Mouse (Mus musculus) liver, embryonic 16.5 days (tissue): ENCODE data around the gene Usp50. TPM values are rescaled to one million over a fixed set of nuclear protein-coding genes. Genes with fewer than 3 reads are reported as not detected.

Experiments used
- ATAC-seq: fragments of 200-750 bp; cut with Nextera tagmentation; 2 replicates; pipeline ENCODE4 v1.8.0; 2017; ENCODE audit warnings: low read depth, mild to moderate bottlenecking, moderate number of reproducible peaks, moderate library complexity
- H3K27ac ChIP-seq: fragments of 300-500 bp; sonication (generic); 2 replicates; pipeline ENCODE4 v1.5.1; 2014; ENCODE audit warnings: mild to moderate bottlenecking, low read length
- H3K27me3 ChIP-seq: fragments of 300-500 bp; sonication (generic); 2 replicates; pipeline ENCODE4 v1.6.1; 2014; ENCODE audit warnings: low read depth, low read length, mixed read lengths; ENCODE audit not compliant: control insufficient read depth, insufficient read depth
- H3K36me3 ChIP-seq: fragments of 300-500 bp; sonication (generic); 2 replicates; pipeline ENCODE4 v1.6.1; 2014; ENCODE audit warnings: mild to moderate bottlenecking; ENCODE audit not compliant: control insufficient read depth, insufficient read depth
- H3K4me1 ChIP-seq: fragments of 300-500 bp; sonication (generic); 2 replicates; pipeline ENCODE4 v1.6.1; 2014; ENCODE audit warnings: low read depth, low read length, mixed read lengths; ENCODE audit not compliant: control insufficient read depth
- H3K4me2 ChIP-seq: fragments of 300-500 bp; sonication (generic); 2 replicates; pipeline ENCODE4 v1.6.1; 2014; ENCODE audit warnings: low read depth, low read length, mixed read lengths
- H3K4me3 ChIP-seq: fragments of 300-500 bp; sonication (generic); 2 replicates; pipeline ENCODE4 v1.5.1; 2014; ENCODE audit warnings: low read depth, mild to moderate bottlenecking, low read length
- H3K9ac ChIP-seq: fragments of 300-500 bp; sonication (generic); 2 replicates; pipeline ENCODE4 v1.6.1; 2014; ENCODE audit warnings: low read depth, low read length
- H3K9me3 ChIP-seq: fragments of 300-500 bp; sonication (generic); replicated peaks from 2 replicates; pipeline ENCODE4 v1.6.1; 2016; ENCODE audit warnings: low read length; ENCODE audit not compliant: control insufficient read depth
- WGBS: fragments of 180-500 bp; shearing (Covaris S2); extraction: QIAGEN DNeasy Blood & Tissue Kit; methylation state at CpG from one replicate; pipeline ENCODE4 v1.1.7; 2014; ENCODE audit not compliant: insufficient replicate concordance; 5-methylcytosine and 5-hydroxymethylcytosine counted together
- polyA plus RNA-seq: library from polyadenylated mRNA; unstranded; fragments of >200 nt; fragmentation: Nextera tagmentation; extraction: Ambion mirVana; gene quantifications from 2 replicates; pipeline ENCODE4 v1.2.1, GENCODE M21; 2015

The Usp50 gene
- 0.79 and 1.1 TPM in 2 replicates for polyA plus RNA-seq

- Histone ChIP-seq H3K27ac (no peak within 1 kb of the TSS), H3K4me3 (no peak within 1 kb of the TSS), H3K4me1 (peaks cover 2% of the 10 kb centered on the region; the same call in 1 of the 2 replicates), H3K9me3 (no peaks in the 10 kb centered on the region), H3K36me3 (no peaks in the 10 kb centered on the region), H3K4me2 (no peak within 1 kb of the TSS), H3K27me3 (no peaks in the 10 kb centered on the region), H3K9ac (no peak within 1 kb of the TSS)
- WGBS, result 60% methylated on average over 4 of the region's 4 CpGs
- no peak for ATAC-seq
Measured at GRCm38 (mm10) chr2:126783370-126783769, at the start of gene Usp50. Gene Usp50 (minus strand): TSS chr2:126783470.

- 57% methylated on average over 2 of the region's 2 CpGs for WGBS
- H3K27ac ChIP-seq, result peak overlapping the region; percentile 64; the same call in 1 of the 2 replicates
- no peak overlapping the region for H3K4me2 ChIP-seq
- peak; percentile 43; the same call in 1 of the 2 replicates for ATAC-seq
- no peaks in the 10 kb centered on the region for H3K27me3 ChIP-seq
- H3K4me3 ChIP-seq, result no peak overlapping the region
- no peak overlapping the region for H3K9ac ChIP-seq
- H3K4me1 ChIP-seq, result peaks cover 22% of the 10 kb centered on the region
- H3K36me3 ChIP-seq, result peaks cover 15% of the 10 kb centered on the region
- no peaks in the 10 kb centered on the region for H3K9me3 ChIP-seq
Measured at GRCm38 (mm10) chr2:126817414-126817813, 34.1 kb upstream of the Usp50 start.

GRCm38 (mm10) chr2:126816644-126817347, 33.5 kb upstream of the Usp50 start:
- peak; percentile 85 for ATAC-seq
- no peak overlapping the region for H3K9ac ChIP-seq
- H3K36me3 ChIP-seq, result peaks cover 18% of the 10 kb centered on the region
- no peak overlapping the region for H3K27ac ChIP-seq
- H3K27me3 ChIP-seq, result no peaks in the 10 kb centered on the region
- 35% methylated on average over 4 of the region's 4 CpGs for WGBS
- peaks cover 22% of the 10 kb centered on the region for H3K4me1 ChIP-seq
- H3K4me2 ChIP-seq, result no peak overlapping the region
- H3K9me3 ChIP-seq, result no peaks in the 10 kb centered on the region
- H3K4me3 ChIP-seq, result no peak overlapping the region

GRCm38 (mm10) chr2:126815822-126816221, 32.6 kb upstream of the Usp50 start:
- Histone ChIP-seq H3K9me3 (no peaks in the 10 kb centered on the region), H3K36me3 (peaks cover 18% of the 10 kb centered on the region), H3K9ac (no peak overlapping the region), H3K4me2 (no peak overlapping the region), H3K4me3 (no peak overlapping the region), H3K27me3 (no peaks in the 10 kb centered on the region), H3K27ac (0 out of 2 replicates have a peak overlapping the region, but pooled peaks have one; percentile 15), H3K4me1 (peaks cover 22% of the 10 kb centered on the region)
- WGBS, result 14% methylated on average over 1 of the region's 1 CpGs
- peak; percentile 42 for ATAC-seq

- Histone ChIP-seq H3K9ac (no peak overlapping the region), H3K4me1 (peaks cover 3% of the 10 kb centered on the region), H3K4me2 (no peak overlapping the region), H3K27ac (no peak overlapping the region), H3K36me3 (peaks cover 14% of the 10 kb centered on the region), H3K4me3 (no peak overlapping the region), H3K27me3 (no peaks in the 10 kb centered on the region), H3K9me3 (no peaks in the 10 kb centered on the region)
- no peak for ATAC-seq
- 53% methylated on average over 3 of the region's 3 CpGs for WGBS
Measured at GRCm38 (mm10) chr2:126801980-126802379, 18.7 kb upstream of the Usp50 start.

- 80% methylated on average over 5 of the region's 5 CpGs for WGBS
- H3K4me2 ChIP-seq, result no peak overlapping the region
- peaks cover 26% of the 10 kb centered on the region for H3K36me3 ChIP-seq
- H3K4me1 ChIP-seq, result peaks cover 3% of the 10 kb centered on the region
- no peak overlapping the region for H3K4me3 ChIP-seq
- no peaks in the 10 kb centered on the region for H3K9me3 ChIP-seq
- no peak overlapping the region for H3K9ac ChIP-seq
- ATAC-seq, result no peak
- H3K27ac ChIP-seq, result no peak overlapping the region
- no peaks in the 10 kb centered on the region for H3K27me3 ChIP-seq
Measured at GRCm38 (mm10) chr2:126798455-126798854, 15.2 kb upstream of the Usp50 start.

- H3K4me3 ChIP-seq, result no peak overlapping the region
- no peak overlapping the region for H3K27ac ChIP-seq
- no peak overlapping the region for H3K9ac ChIP-seq
- no peaks in the 10 kb centered on the region for H3K9me3 ChIP-seq
- no peak for ATAC-seq
- H3K36me3 ChIP-seq, result peaks cover 26% of the 10 kb centered on the region
- no peak overlapping the region for H3K4me2 ChIP-seq
- no peaks in the 10 kb centered on the region for H3K4me1 ChIP-seq
- 75% methylated on average over 3 of the region's 3 CpGs for WGBS
- no peaks in the 10 kb centered on the region for H3K27me3 ChIP-seq
Measured at GRCm38 (mm10) chr2:126795708-126796107, 12.4 kb upstream of the Usp50 start.

- Histone ChIP-seq H3K4me1 (peaks cover 2% of the 10 kb centered on the region; the same call in 1 of the 2 replicates), H3K36me3 (peaks cover 24% of the 10 kb centered on the region), H3K9me3 (no peaks in the 10 kb centered on the region), H3K9ac (no peak overlapping the region), H3K4me2 (no peak overlapping the region), H3K27ac (no peak overlapping the region), H3K27me3 (no peaks in the 10 kb centered on the region), H3K4me3 (no peak overlapping the region)
- WGBS, result 63% methylated on average over 5 of the region's 5 CpGs
- ATAC-seq, result no peak
Measured at GRCm38 (mm10) chr2:126792611-126793010, 9.3 kb upstream of the Usp50 start.

GRCm38 (mm10) chr2:126787721-126788342, 4.6 kb upstream of the Usp50 start:
- 37% methylated on average over 9 of the region's 9 CpGs for WGBS
- ATAC-seq, result no peak
- H3K9me3 ChIP-seq, result no peaks in the 10 kb centered on the region
- peaks cover 2% of the 10 kb centered on the region; the same call in 1 of the 2 replicates for H3K4me1 ChIP-seq
- no peak overlapping the region for H3K9ac ChIP-seq
- no peak overlapping the region for H3K27ac ChIP-seq
- no peaks in the 10 kb centered on the region for H3K27me3 ChIP-seq
- no peak overlapping the region for H3K4me2 ChIP-seq
- H3K36me3 ChIP-seq, result peaks cover 6% of the 10 kb centered on the region; the same call in 1 of the 2 replicates
- no peak overlapping the region for H3K4me3 ChIP-seq
